ENCODE assay signal across 13 mouse cellular contexts in the genomic region with DNA sequence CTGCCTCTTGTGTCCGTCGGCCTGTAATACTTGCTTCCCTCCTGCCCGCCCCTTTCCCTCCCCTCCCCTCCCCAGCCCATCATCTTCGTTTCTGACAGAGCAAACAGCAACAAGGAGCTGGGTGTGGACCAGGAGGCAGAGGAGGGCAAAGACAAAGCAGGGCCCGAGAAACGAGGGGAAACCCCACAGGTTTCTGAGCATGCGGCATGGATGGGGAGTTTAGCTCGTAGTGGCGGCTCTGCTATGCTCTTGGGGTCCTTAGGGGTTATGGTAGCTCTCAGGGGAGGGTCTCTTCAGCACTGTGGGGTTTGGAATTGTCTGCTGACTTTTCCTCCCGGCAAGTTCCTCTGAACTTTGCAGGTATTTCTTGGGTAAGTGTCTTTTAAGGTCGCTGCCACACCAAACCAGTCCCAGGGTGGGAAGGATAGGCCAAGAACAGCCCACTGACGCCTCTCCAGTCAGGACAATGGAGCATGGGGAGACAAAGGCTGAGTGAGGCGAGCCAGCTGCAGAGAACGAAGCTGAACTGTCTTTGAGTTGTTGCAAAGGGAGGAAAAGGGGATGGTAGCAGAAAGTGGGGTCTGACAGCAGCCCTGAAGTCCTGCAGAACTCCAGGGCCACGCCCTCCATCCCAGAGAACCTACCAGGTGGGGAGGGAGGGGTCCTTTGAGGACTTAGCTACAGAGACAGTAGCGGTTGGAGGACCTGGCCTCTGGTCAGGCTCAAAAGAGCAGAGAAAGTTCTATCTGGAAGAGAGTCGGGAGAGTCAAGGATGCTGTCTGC. TPM values are rescaled to one million over a fixed set of nuclear protein-coding genes. Genes with fewer than 3 reads are reported as not detected.
DNase-seq lines count a peak whose midpoint lies in the region; ATAC-seq and TF ChIP-seq lines count a peak whose summit lies in the region.
"Had no signal": no experiment of that assay in that cellular context is flagged by ENCODE, and none has a peak within 500 bp of the region (broad histone marks: within the 10 kb centered on the region; RNA-seq: fewer than 3 reads in every experiment).

No protein-coding gene starts in this region.

- 0 out of 2 replicates have a peak, but pooled peaks cover 6% of the 10 kb centered on the region for H3K9me3 ChIP-seq in heart, embryonic 13.5 days
- H3K9me3 ChIP-seq in lung, postnatal 0 days (ENCODE audit: low read length): no peaks in the 10 kb centered on the region
- no peaks in the 10 kb centered on the region for H3K9me3 ChIP-seq in embryonic facial prominence, embryonic 10.5 days
- H3K9me3 ChIP-seq: midbrain, embryonic 12.5 days had no signal

- no peaks in the 10 kb centered on the region for H3K27me3 ChIP-seq in heart, embryonic 13.5 days (replicated peaks)
- no peaks in the 10 kb centered on the region for H3K27me3 ChIP-seq in lung, postnatal 0 days (replicated peaks; ENCODE audit: insufficient read depth, low read length)
- H3K27me3 ChIP-seq in embryonic facial prominence, embryonic 10.5 days (replicated peaks; ENCODE audit: low read depth, poor library complexity, severe bottlenecking): no peaks in the 10 kb centered on the region
- H3K27me3 ChIP-seq: midbrain, embryonic 12.5 days had no signal

- H3K36me3 ChIP-seq in heart, embryonic 13.5 days: peaks cover 28% of the 10 kb centered on the region
- 0 out of 2 replicates have a peak, but pooled peaks cover 2% of the 10 kb centered on the region for H3K36me3 ChIP-seq in lung, postnatal 0 days (ENCODE audit: insufficient read depth, low read length)
- H3K36me3 ChIP-seq in embryonic facial prominence, embryonic 10.5 days (replicated peaks): peaks cover 27% of the 10 kb centered on the region

- TF ChIP-seq CTCF in lung, postnatal 0 days (IDR thresholded peaks at IDR 0.05): no peak

- no peak overlapping the region for H3K27ac ChIP-seq in heart, embryonic 13.5 days (replicated peaks)
- H3K27ac ChIP-seq in lung, postnatal 0 days (ENCODE audit: low read length): no peak overlapping the region
- H3K27ac ChIP-seq in embryonic facial prominence, embryonic 10.5 days (replicated peaks): peak overlapping the region; percentile 59
- H3K27ac ChIP-seq: hindbrain, postnatal 0 days; midbrain, embryonic 12.5 days had no signal

- ATAC-seq in heart, embryonic 13.5 days (ENCODE audit: extremely low read depth, insufficient number of reproducible peaks, low FRiP score, low TSS enrichment): no peak
- no peak for ATAC-seq in lung, postnatal 0 days
- ATAC-seq: hindbrain, postnatal 0 days had no signal

- no peak overlapping the region for H3K4me3 ChIP-seq in heart, embryonic 13.5 days
- H3K4me3 ChIP-seq in lung, postnatal 0 days (ENCODE audit: low read depth, low read length): no peak overlapping the region
- no peak overlapping the region for H3K4me3 ChIP-seq in embryonic facial prominence, embryonic 10.5 days
- H3K4me3 ChIP-seq: midbrain, embryonic 12.5 days had no signal

- no peak for DNase-seq in heart, postnatal 14 days
- no peak for DNase-seq in lung, postnatal 0 days (ENCODE audit: low spot score)
- DNase-seq in lung, postnatal 14 days: no peak
- DNase-seq in CD4-positive, CD25-positive, alpha-beta regulatory T cell, adult 2 months (ENCODE audit: low read depth, low spot score): peak; percentile 61
- no peak for DNase-seq in embryonic facial prominence, embryonic 10.5 days (ENCODE audit: low spot score)
- no peak for DNase-seq in frontal cortex, postnatal 14 days (ENCODE audit: low spot score in 2 of 2)
- no peak for DNase-seq in adrenal gland, adult 18-20 months (ENCODE audit: low spot score in 2 of 2)
- DNase-seq: adrenal gland, postnatal 25 days; layer of hippocampus, adult 9-11 months; lung, adult 18-20 months had no signal

- intact Hi-C loops in heart, postnatal 14 days (cut with DNase I): no loop called here

- peaks cover 54% of the 10 kb centered on the region for H3K4me1 ChIP-seq in heart, embryonic 13.5 days
- H3K4me1 ChIP-seq in lung, postnatal 0 days (ENCODE audit: insufficient read depth, low read depth, low read length): peaks cover 3% of the 10 kb centered on the region; the same call in 1 of the 2 replicates
- H3K4me1 ChIP-seq in embryonic facial prominence, embryonic 10.5 days: peaks cover 23% of the 10 kb centered on the region

- no peak for TF ChIP-seq EP300 in lung, postnatal 0 days (IDR thresholded peaks at IDR 0.05)

- H3K9ac ChIP-seq in heart, embryonic 13.5 days: 0 out of 2 replicates have a peak overlapping the region, but pooled peaks have one; percentile 58
- 0 out of 2 replicates have a peak overlapping the region, but pooled peaks have one; percentile 16 for H3K9ac ChIP-seq in lung, postnatal 0 days (replicated peaks; ENCODE audit: low read depth)
- H3K9ac ChIP-seq: midbrain, embryonic 12.5 days had no signal

- H3K4me2 ChIP-seq in heart, embryonic 13.5 days: no peak overlapping the region
- no peak overlapping the region for H3K4me2 ChIP-seq in lung, postnatal 0 days (replicated peaks; ENCODE audit: low read depth, low read length)
- H3K4me2 ChIP-seq: midbrain, embryonic 12.5 days had no signal

- 52% methylated on average over 17 of the region's 17 CpGs for WGBS in heart, embryonic 13.5 days
- 36% methylated on average over 17 of the region's 17 CpGs for WGBS in lung, postnatal 0 days
- whole genome bisulfite sequencing in embryonic facial prominence, embryonic 10.5 days: 47% methylated on average over 17 of the region's 17 CpGs

RNA-seq across cellular contexts. Expression of a gene that starts 45.5 kb away (rescaled TPM):
- polyA plus RNA-seq in heart, embryonic 13.5 days (2015; fragmentation: Nextera tagmentation; extraction: Ambion mirVana): 3.4 and 3.9 TPM in 2 replicates
- 1 to 10 TPM; 2.0 to 2.9 TPM for total RNA-seq in heart, postnatal 14 days (2021)
- polyA plus RNA-seq in lung, postnatal 0 days (2015; fragmentation: Nextera tagmentation; extraction: Ambion mirVana): 0.55 and 0.92 TPM in 2 replicates
- 1.6 and 1.7 TPM in 2 replicates for polyA plus RNA-seq in embryonic facial prominence, embryonic 10.5 days (2016; fragmentation: Nextera tagmentation; extraction: Ambion mirVana)
- total RNA-seq in adrenal gland, adult 18-20 months (2021): under 1 TPM in 1 of 2 experiments, not detected in 1; 0.61 TPM
